ENCODE assay signal across 8 mouse cellular contexts in the genomic region with DNA sequence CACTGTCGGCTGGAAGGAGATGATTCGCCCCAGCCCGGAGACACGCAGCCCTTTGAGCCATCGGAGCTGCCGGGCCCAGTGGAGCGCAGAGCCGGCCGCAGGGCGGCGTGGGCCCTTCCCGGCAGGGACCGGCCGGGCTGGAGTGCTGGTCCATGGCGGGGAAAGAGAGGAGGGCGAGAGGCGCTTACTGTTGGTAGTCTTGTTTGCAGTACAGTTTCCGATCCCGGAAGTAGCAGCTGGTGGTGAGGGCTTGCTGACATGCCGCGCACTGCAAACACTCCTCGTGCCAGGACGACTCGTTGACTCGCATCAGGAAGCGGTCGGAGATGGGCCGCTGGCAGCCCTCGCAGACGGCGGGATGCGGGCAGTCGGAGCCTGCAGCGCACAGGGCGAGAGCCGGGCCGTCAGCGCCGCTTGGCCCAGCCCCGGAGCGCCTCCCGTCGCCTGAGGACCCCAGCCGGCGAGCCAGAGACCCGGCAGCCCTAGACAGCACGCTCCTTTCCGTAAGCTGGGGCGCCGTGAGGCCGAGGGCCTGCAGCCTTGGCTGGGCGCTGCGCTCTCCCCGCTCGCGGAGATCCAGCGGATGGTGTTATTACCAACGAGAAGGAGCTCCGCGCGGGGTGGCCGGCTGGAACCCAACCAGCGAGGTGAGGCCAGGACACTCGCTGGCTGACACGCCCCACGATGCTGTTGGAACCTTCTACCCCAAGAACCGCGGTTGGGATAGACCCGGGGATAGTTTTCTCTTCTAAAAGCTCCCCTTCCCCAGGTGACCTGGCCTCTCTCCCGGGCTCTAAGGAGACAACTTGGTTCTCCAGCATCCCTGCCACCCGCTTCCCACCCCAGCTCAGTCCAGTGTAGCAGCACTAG. TPM values are rescaled to one million over a fixed set of nuclear protein-coding genes. Genes with fewer than 3 reads are reported as not detected.
DNase-seq lines count a peak whose midpoint lies in the region; ATAC-seq lines count a peak whose summit lies in the region.

No protein-coding gene starts in this region.

- no peak for ATAC-seq in embryonic facial prominence, embryonic 15.5 days (ENCODE audit: insufficient number of reproducible peaks, low FRiP score, low TSS enrichment, low read depth)
- ATAC-seq in intestine, embryonic 14.5 days (replicated peaks; ENCODE audit: low FRiP score, low TSS enrichment, low read depth): 0 out of 2 replicates have a peak, but pooled peaks have one; percentile 38

- H3K9ac ChIP-seq in embryonic facial prominence, embryonic 15.5 days: no peak overlapping the region
- no peak overlapping the region for H3K9ac ChIP-seq in intestine, embryonic 14.5 days (ENCODE audit: low read length)

- H3K4me1 ChIP-seq in embryonic facial prominence, embryonic 15.5 days: peaks cover 45% of the 10 kb centered on the region
- peaks cover 5% of the 10 kb centered on the region; the same call in 1 of the 2 replicates for H3K4me1 ChIP-seq in intestine, embryonic 14.5 days (replicated peaks; ENCODE audit: control insufficient read depth, insufficient read depth, low read length)

- peak; percentile 44 for DNase-seq in gastrocnemius, postnatal 10 days
- DNase-seq in gastrocnemius, adult 8-10 months (ENCODE audit: low spot score in 2 of 2): no peak
- DNase-seq in intestine, embryonic 14.5 days (ENCODE audit: low spot score): peak; percentile 80
- peak; percentile 45 to 58 for DNase-seq in lung, postnatal 4 days
- DNase-seq in thymus, postnatal 10 days (ENCODE audit: low spot score in 2 of 2): peak; percentile 59 to 67
- DNase-seq in frontal cortex, postnatal 36 days (ENCODE audit: low spot score in 2 of 2): no peak
- no peak for DNase-seq in frontal cortex, postnatal 25 days (ENCODE audit: low spot score in 2 of 2)

- H3K9me3 ChIP-seq in embryonic facial prominence, embryonic 15.5 days (replicated peaks): no peaks in the 10 kb centered on the region
- H3K9me3 ChIP-seq in intestine, embryonic 14.5 days (ENCODE audit: control insufficient read depth, low read length): no peaks in the 10 kb centered on the region

- H3K4me2 ChIP-seq in embryonic facial prominence, embryonic 15.5 days (replicated peaks): peak overlapping the region; percentile 74
- H3K4me2 ChIP-seq in intestine, embryonic 14.5 days (ENCODE audit: low read length): peak overlapping the region; percentile 35

- no peaks in the 10 kb centered on the region for H3K36me3 ChIP-seq in embryonic facial prominence, embryonic 15.5 days
- no peaks in the 10 kb centered on the region for H3K36me3 ChIP-seq in intestine, embryonic 14.5 days (ENCODE audit: control insufficient read depth, insufficient read depth, low read length)

- H3K27me3 ChIP-seq in embryonic facial prominence, embryonic 15.5 days: peaks cover 98% of the 10 kb centered on the region
- H3K27me3 ChIP-seq in intestine, embryonic 14.5 days (replicated peaks; ENCODE audit: control insufficient read depth, insufficient read depth, low read length): peaks cover 100% of the 10 kb centered on the region

- H3K27ac ChIP-seq in embryonic facial prominence, embryonic 15.5 days (replicated peaks): no peak overlapping the region
- no peak overlapping the region for H3K27ac ChIP-seq in intestine, embryonic 14.5 days (ENCODE audit: low read depth)

- under 1% methylated on average over 71 of the region's 71 CpGs for WGBS in embryonic facial prominence, embryonic 15.5 days
- under 1% methylated on average over 71 of the region's 71 CpGs for WGBS in intestine, embryonic 14.5 days

- peak overlapping the region; percentile 47 for H3K4me3 ChIP-seq in embryonic facial prominence, embryonic 15.5 days (replicated peaks)
- peak overlapping the region; percentile 16; the same call in 1 of the 2 replicates for H3K4me3 ChIP-seq in intestine, embryonic 14.5 days (ENCODE audit: low read depth, low read length)

RNA-seq across cellular contexts. Expression of a gene that starts 0.8 kb away (rescaled TPM):
- total RNA-seq in gastrocnemius, postnatal 10 days (2021): under 1 TPM; 0.35 to 0.45 TPM
- under 1 TPM in 3 of 4 experiments, not detected in 1; 0.07 to 0.24 (median 0.19) TPM for total RNA-seq in gastrocnemius, adult 8-10 months (2022)
- polyA plus RNA-seq in embryonic facial prominence, embryonic 15.5 days (2015; fragmentation: Nextera tagmentation; extraction: Ambion mirVana): 0.59 and 0.67 TPM in 2 replicates
- 0.07 TPM in 1 of 2 replicates, not detected in the other for polyA plus RNA-seq in intestine, embryonic 14.5 days (2014; fragmentation: Nextera tagmentation; extraction: Ambion mirVana)

Comparison
In these comparisons a context has a peak if more than half of its experiments do, and no peak if none do; other contexts are left out.
1. DNase-seq: peak in gastrocnemius, postnatal 10 days (single experiment), intestine, embryonic 14.5 days (single experiment), lung, postnatal 4 days (2 of 2) and thymus, postnatal 10 days (2 of 2); none in gastrocnemius, adult 8-10 months (0 of 2), frontal cortex, postnatal 36 days (0 of 2) and frontal cortex, postnatal 25 days (0 of 2).